32 mouse cellular contexts compared by ENCODE assay signal in the genomic region with DNA sequence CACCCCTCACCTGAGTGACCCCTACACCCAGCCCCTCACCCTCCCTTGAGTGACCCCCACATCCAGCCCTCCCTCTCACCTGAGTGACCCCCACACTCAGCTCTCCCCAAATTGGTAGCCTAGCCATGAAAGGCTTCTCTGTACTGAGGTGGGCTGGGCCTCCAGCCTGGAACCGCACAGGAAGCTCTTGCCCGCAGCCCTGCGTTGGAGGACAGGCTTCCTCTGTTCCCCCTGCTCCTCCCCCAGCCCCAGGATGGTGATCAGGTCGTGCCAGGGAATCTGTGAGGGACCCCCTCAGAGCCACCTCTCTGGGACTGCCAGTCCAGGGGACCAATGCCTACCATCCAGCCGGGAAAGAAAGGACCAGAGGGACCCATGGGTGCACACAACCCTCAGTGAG. TPM values are rescaled to one million over a fixed set of nuclear protein-coding genes. Genes with fewer than 3 reads are reported as not detected.
A peak's percentile ranks its signal among the peaks of the same experiment; 100 is the strongest.
DNase-seq lines count a peak whose midpoint lies in the region; ATAC-seq lines count a peak whose summit lies in the region.
"Had no signal": no experiment of that assay in that cellular context is flagged by ENCODE, and none has a peak within 500 bp of the region (broad histone marks: within the 10 kb centered on the region; RNA-seq: fewer than 3 reads in every experiment).

No protein-coding gene starts in this region.

- H3K4me3 ChIP-seq in limb, embryonic 15.5 days: no peak overlapping the region
- H3K4me3 ChIP-seq: heart, embryonic 15.5 days; liver, embryonic 12.5 days; midbrain, embryonic 12.5 days; myocyte had no signal

- peak overlapping the region; percentile 71 for H3K27ac ChIP-seq in limb, embryonic 15.5 days
- H3K27ac ChIP-seq: heart, embryonic 15.5 days; hindbrain, embryonic 14.5 days; liver, embryonic 12.5 days; midbrain, embryonic 12.5 days had no signal

- no peaks in the 10 kb centered on the region for H3K9me3 ChIP-seq in limb, embryonic 15.5 days
- H3K9me3 ChIP-seq: heart, embryonic 15.5 days; liver, embryonic 12.5 days; midbrain, embryonic 12.5 days had no signal

- no peak overlapping the region for H3K4me2 ChIP-seq in limb, embryonic 15.5 days
- H3K4me2 ChIP-seq: heart, embryonic 15.5 days; hindbrain, embryonic 14.5 days; liver, embryonic 12.5 days; midbrain, embryonic 12.5 days had no signal

- no peaks in the 10 kb centered on the region for H3K36me3 ChIP-seq in limb, embryonic 15.5 days
- H3K36me3 ChIP-seq: heart, embryonic 15.5 days; liver, embryonic 12.5 days; midbrain, embryonic 12.5 days had no signal

- DNase-seq in CD4-positive, CD25-positive, alpha-beta regulatory T cell, adult 2 months (ENCODE audit: low read depth, low spot score): peak; percentile 54
- DNase-seq in T-cell, adult 2 months (ENCODE audit: low spot score): peak; percentile 33
- peak; percentile 20 for DNase-seq in fibroblast of lung, adult 2 months (ENCODE audit: low read depth)
- DNase-seq in gastrocnemius, adult 18-20 months (ENCODE audit: low spot score): no peak
- DNase-seq in adrenal gland, adult 8-10 months: no peak
- DNase-seq in kidney, adult 11 months: no peak
- DNase-seq: adrenal gland, postnatal 25 days; B cell, adult 2 months; cerebellum, adult 11-12 months; cerebellum, adult 9-11 months; gastrocnemius, postnatal 10 days; kidney, adult 2 months; kidney, postnatal 4 days; left cerebral cortex, postnatal 4 days; liver, postnatal 0 days; lung, postnatal 36 days had no signal

- WGBS in limb, embryonic 15.5 days: 45% methylated on average over 5 of the region's 5 CpGs

- peak; percentile 59 for ATAC-seq in limb, embryonic 15.5 days (ENCODE audit: insufficient number of reproducible peaks, low FRiP score, low TSS enrichment, low read depth)
- ATAC-seq: forebrain, embryonic 16.5 days; liver, embryonic 12.5 days; liver, postnatal 0 days; Patski had no signal

- H3K4me1 ChIP-seq in limb, embryonic 15.5 days: peaks cover 21% of the 10 kb centered on the region
- H3K4me1 ChIP-seq: liver, embryonic 12.5 days had no signal

- H3K9ac ChIP-seq in limb, embryonic 15.5 days: no peak overlapping the region
- H3K9ac ChIP-seq: heart, embryonic 15.5 days; hindbrain, embryonic 14.5 days; liver, embryonic 12.5 days; liver, postnatal 0 days; midbrain, embryonic 12.5 days had no signal

- H3K27me3 ChIP-seq in limb, embryonic 15.5 days: peaks cover 12% of the 10 kb centered on the region
- H3K27me3 ChIP-seq: Patski had no signal

RNA-seq across cellular contexts. Expression of gene Extl1, which starts 18.4 kb away (rescaled TPM):
- 6.4 and 7.8 TPM in 2 replicates for polyA plus RNA-seq in limb, embryonic 15.5 days (2015; fragmentation: Nextera tagmentation; extraction: Ambion mirVana)
- 10 to 100 TPM; 25.5 to 31.9 TPM for total RNA-seq in gastrocnemius, adult 18-20 months (2021)
- total RNA-seq in adrenal gland, adult 8-10 months (2022): 10 to 100 TPM in 2 of 4 experiments, 1 to 10 TPM in 2; 3.3 to 15.4 (median 9.4) TPM

RNA-seq across cellular contexts. Expression of gene Slc30a2, which starts 22.3 kb away (rescaled TPM):
- 1.3 and 2.6 TPM in 2 replicates for polyA plus RNA-seq in limb, embryonic 15.5 days (2015; fragmentation: Nextera tagmentation; extraction: Ambion mirVana)
- total RNA-seq in gastrocnemius, adult 18-20 months (2021): 10 to 100 TPM in 1 of 2 experiments, 1 to 10 TPM in 1; 5.4 to 12.7 TPM
- total RNA-seq in adrenal gland, adult 8-10 months (2022): 100 to 1,000 TPM in 2 of 4 experiments, 10 to 100 TPM in 2; 29.5 to 113 (median 69.5) TPM
- total RNA-seq: left cerebral cortex, postnatal 4 days; midbrain, postnatal 0 days had no signal
- polyA plus RNA-seq: forebrain, embryonic 11.5 days; liver, embryonic 12.5 days; liver, postnatal 0 days; Patski; stomach, embryonic 14.5 days had no signal

RNA-seq across cellular contexts. Expression of gene Pafah2, which starts 30.8 kb away (rescaled TPM):
- polyA plus RNA-seq in limb, embryonic 15.5 days (2015; fragmentation: Nextera tagmentation; extraction: Ambion mirVana): 20.7 and 20.8 TPM in 2 replicates
- total RNA-seq in gastrocnemius, adult 18-20 months (2021): 1 to 10 TPM; 2.5 to 2.6 TPM
- total RNA-seq in adrenal gland, adult 8-10 months (2022): 10 to 100 TPM; 13.9 to 21.7 (median 19.0) TPM

RNA-seq across cellular contexts. Expression of gene Trim63, which starts 50.4 kb away (rescaled TPM):
- 3.2 and 8.0 TPM in 2 replicates for polyA plus RNA-seq in limb, embryonic 15.5 days (2015; fragmentation: Nextera tagmentation; extraction: Ambion mirVana)
- 100 to 1,000 TPM; 322 to 461 TPM for total RNA-seq in gastrocnemius, adult 18-20 months (2021)
- total RNA-seq in adrenal gland, adult 8-10 months (2022): not detected
- total RNA-seq: adrenal gland, postnatal 25 days; layer of hippocampus, adult 8-10 months; layer of hippocampus, postnatal 25 days; megakaryocyte, adult 5-6 weeks; MEL had no signal
- polyA plus RNA-seq: intestine, embryonic 14.5 days; stomach, embryonic 14.5 days had no signal

Comparison
In these comparisons a context has a peak if more than half of its experiments do, and no peak if none do; other contexts are left out.
1. DNase-seq: peak in CD4-positive, CD25-positive, alpha-beta regulatory T cell, adult 2 months (single experiment), T-cell, adult 2 months (single experiment) and fibroblast of lung, adult 2 months (single experiment); none in gastrocnemius, adult 18-20 months (single experiment), adrenal gland, adult 8-10 months (single experiment) and kidney, adult 11 months (single experiment).
2. RNA of gene Pafah2, which starts 30.8 kb away (total RNA-seq): 13.9 to 21.7 TPM in adrenal gland, adult 8-10 months; 2.5 to 2.6 TPM in gastrocnemius, adult 18-20 months; every median in the first group is over 4 times any median in the second.